Comparison of ENCODE assay signal across 21 mouse cellular contexts in genomic region chr6:88361096-88361495, GRCm38 (mm10).
DNase-seq lines count a peak whose midpoint lies in the region; ATAC-seq lines count a peak whose summit lies in the region.
"Had no signal": no experiment of that assay in that cellular context is flagged by ENCODE, and none has a peak within 500 bp of the region (broad histone marks: within the 10 kb centered on the region; RNA-seq: fewer than 3 reads in every experiment).

No protein-coding gene starts in this region.

- no peak overlapping the region for H3K4me2 ChIP-seq in heart, embryonic 11.5 days
- H3K4me2 ChIP-seq: embryonic facial prominence, embryonic 13.5 days; embryonic facial prominence, embryonic 15.5 days; forebrain, embryonic 12.5 days had no signal

- 79% methylated on average over 1 of the region's 1 CpGs for whole genome bisulfite sequencing in heart, embryonic 11.5 days (ENCODE audit: insufficient replicate concordance)

- no peak for ATAC-seq in heart, embryonic 11.5 days (replicated peaks; ENCODE audit: insufficient number of reproducible peaks, low FRiP score, low TSS enrichment)
- ATAC-seq: forebrain, embryonic 14.5 days; forebrain, embryonic 16.5 days had no signal

- no peak overlapping the region for H3K4me3 ChIP-seq in heart, embryonic 11.5 days (ENCODE audit: low read depth, low read length)
- H3K4me3 ChIP-seq: embryonic facial prominence, embryonic 13.5 days; embryonic facial prominence, embryonic 15.5 days; erythroblast, embryonic 14.5 days; forebrain, embryonic 10.5 days; forebrain, embryonic 12.5 days had no signal

- H3K36me3 ChIP-seq in heart, embryonic 11.5 days (ENCODE audit: control insufficient read depth, insufficient read depth, low read length): no peaks in the 10 kb centered on the region

- H3K27me3 ChIP-seq in heart, embryonic 11.5 days (ENCODE audit: control insufficient read depth, insufficient read depth, low read length): no peaks in the 10 kb centered on the region
- H3K27me3 ChIP-seq: embryonic facial prominence, embryonic 13.5 days; embryonic facial prominence, embryonic 15.5 days; forebrain, embryonic 12.5 days had no signal

- H3K27ac ChIP-seq in heart, embryonic 11.5 days (ENCODE audit: low read depth, low read length): no peak overlapping the region
- H3K27ac ChIP-seq: embryonic facial prominence, embryonic 13.5 days; embryonic facial prominence, embryonic 15.5 days; forebrain, embryonic 10.5 days; forebrain, embryonic 12.5 days had no signal

- no peak overlapping the region for H3K9ac ChIP-seq in heart, embryonic 11.5 days (ENCODE audit: low read depth, low read length)
- H3K9ac ChIP-seq: embryonic facial prominence, embryonic 13.5 days; embryonic facial prominence, embryonic 15.5 days; forebrain, embryonic 12.5 days had no signal

- peaks cover 1% of the 10 kb centered on the region for H3K4me1 ChIP-seq in heart, embryonic 11.5 days (ENCODE audit: control insufficient read depth, insufficient read depth, low read length)
- H3K4me1 ChIP-seq: embryonic facial prominence, embryonic 13.5 days; forebrain, embryonic 10.5 days; forebrain, embryonic 12.5 days had no signal

- DNase-seq in adrenal gland, adult 2 months: peak; percentile 47
- no peak for DNase-seq in adrenal gland, postnatal 25 days
- peak; percentile 61 to 63 for DNase-seq in heart, postnatal 10 days
- peak; percentile 38 for DNase-seq in ovary, adult 18-20 months (ENCODE audit: low spot score)
- no peak for DNase-seq in ovary, postnatal 36 days (ENCODE audit: low spot score)
- DNase-seq: adrenal gland, postnatal 10 days; cerebellum, adult 11 months; cerebellum, adult 18-20 months; cerebellum, adult 8-10 months; cerebellum, adult 9-11 months; cerebellum, postnatal 14 days; cerebellum, postnatal 36 days; embryo, embryonic 11 days had no signal

- no peaks in the 10 kb centered on the region for H3K9me3 ChIP-seq in heart, embryonic 11.5 days (replicated peaks; ENCODE audit: control insufficient read depth, low read length)
- H3K9me3 ChIP-seq: embryonic facial prominence, embryonic 15.5 days; forebrain, embryonic 10.5 days had no signal

- intact Hi-C loops in heart, postnatal 10 days (cut with DNase I): no loop called here

Comparison
In these comparisons a context has a peak if more than half of its experiments do, and no peak if none do; other contexts are left out.
1. DNase-seq: peak in adrenal gland, adult 2 months (single experiment), heart, postnatal 10 days (2 of 2) and ovary, adult 18-20 months (single experiment); none in adrenal gland, postnatal 25 days (single experiment) and ovary, postnatal 36 days (single experiment).